Mouse (Mus musculus) CD8-positive naive resting alpha-beta T cell, adult 57 days (primary cell): ENCODE results near the gene Zfp607a. TPM values are rescaled to one million over a fixed set of nuclear protein-coding genes. Genes with fewer than 3 reads are reported as not detected.

ENCODE experiments used
- total RNA-seq: library from RNA; stranded (reverse); gene quantifications from one replicate; pipeline ENCODE4 v1.2.4, GENCODE M21; 2023

The Zfp607a gene
- total RNA-seq: 17.0 TPM

GRCm38 (mm10) chr7:27857227-27857626 is at the start of gene Zfp607a:
Zfp607a (plus strand) TSS chr7:27857527.

GRCm38 (mm10) chr7:27838323-27839249 is 18.7 kb upstream of the Zfp607a start, which contains the start of gene Zfp59:
Zfp59 (plus strand) TSS chr7:27838607.

GRCm38 (mm10) chr7:27928818-27929695 is 71.7 kb downstream of the Zfp607a start, which contains the start of gene Zfp974:
Zfp974 (minus strand) TSS chr7:27929460.

Other genes starting within 250 kb of the Zfp607a start
- not detected for gene Ttc9b, start 203.6 kb upstream of the Zfp607a start, total RNA-seq
- gene Map3k10, start 182.9 kb upstream of the Zfp607a start, total RNA-seq: 15.2 TPM
- gene Zfp607b, start 168.2 kb upstream of the Zfp607a start, total RNA-seq: 1.9 TPM
- 11.5 TPM for gene Zfp60, start 126.1 kb upstream of the Zfp607a start, total RNA-seq
- 12.7 TPM for gene Zfp626, start 50.3 kb upstream of the Zfp607a start, total RNA-seq
- 4.7 TPM for gene Zfp59, start 18.9 kb upstream of the Zfp607a start, total RNA-seq
- gene Zfp974, start 71.9 kb downstream of the Zfp607a start, total RNA-seq: 10.8 TPM
- gene Zfp780b, start 121.6 kb downstream of the Zfp607a start, total RNA-seq: 11.5 TPM
- 10.7 TPM for gene Zfp850, start 156.6 kb downstream of the Zfp607a start, total RNA-seq
- gene Psmc4, start 192.6 kb downstream of the Zfp607a start, total RNA-seq: 98.5 TPM
- gene Fcgbp, start 213.7 kb downstream of the Zfp607a start, total RNA-seq: not detected